Mouse (Mus musculus) neural tube, embryonic 15.5 days (tissue): ENCODE data around the gene Phf14. TPM values are rescaled to one million over a fixed set of nuclear protein-coding genes. Genes with fewer than 3 reads are reported as not detected.

Experiments
- polyA plus RNA-seq: library from polyadenylated mRNA; unstranded; fragments of >200 nt; fragmentation: Nextera tagmentation; extraction: Ambion mirVana; gene quantifications from 2 replicates; pipeline ENCODE4 v1.2.1, GENCODE M21; 2015

Gene Phf14
- polyA plus RNA-seq, 1 experiment from 2014 or later, result 84.1 TPM

Other genes starting within 250 kb of the Phf14 start
- gene Ndufa4, start 312 bp upstream of the Phf14 start, polyA plus RNA-seq, result 1,257 and 1,503 TPM in 2 replicates